Mouse (Mus musculus) ovary, postnatal 36 days (tissue): ENCODE results near the gene Gm28576.
"Not testable (repeated sequence)": the region's sequence is repeated elsewhere in the genome, so short reads cannot be mapped to it uniquely, and the experiment has no call there.

Experiments
- DNase-seq: peaks from one replicate; pipeline ENCODE4 v3.0.0; 2022; ENCODE audit warnings: low spot score, mixed read lengths

The Gm28576 gene

DNA sequence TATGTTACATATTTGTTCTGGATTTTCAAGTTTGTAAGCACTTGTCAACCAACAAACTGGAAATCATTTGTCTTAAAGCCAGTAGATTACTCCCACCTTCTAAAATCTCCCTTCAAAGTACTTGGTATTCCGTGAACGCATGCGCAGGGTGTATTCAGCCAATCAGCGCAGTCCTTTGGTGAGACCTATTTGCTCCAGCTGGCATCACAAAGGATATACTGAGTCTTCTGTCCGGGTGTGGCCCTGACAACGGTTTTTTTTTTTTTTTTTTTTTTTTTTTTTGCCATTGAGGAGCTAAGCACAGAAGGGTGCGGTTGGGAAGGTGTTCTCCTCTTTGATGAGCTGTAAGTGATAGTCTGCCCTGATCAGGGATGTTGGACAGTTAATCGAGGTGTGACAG is at the start of gene Gm28576:
Gene Gm28576 (plus strand): TSS at position 301 of the 400 bp plus-strand sequence.
- not testable (repeated sequence) for DNase-seq
